Mouse (Mus musculus) liver, adult (tissue): ENCODE data around the gene Myoz1.

Source experiments
- GATA4 ChIP-seq: IDR thresholded peaks from 2 replicates; pipeline ENCODE4 v1.6.1; 2014; ENCODE audit warnings: mild to moderate bottlenecking, low read length; ENCODE audit not compliant: insufficient replicate concordance

The Myoz1 gene

DNA sequence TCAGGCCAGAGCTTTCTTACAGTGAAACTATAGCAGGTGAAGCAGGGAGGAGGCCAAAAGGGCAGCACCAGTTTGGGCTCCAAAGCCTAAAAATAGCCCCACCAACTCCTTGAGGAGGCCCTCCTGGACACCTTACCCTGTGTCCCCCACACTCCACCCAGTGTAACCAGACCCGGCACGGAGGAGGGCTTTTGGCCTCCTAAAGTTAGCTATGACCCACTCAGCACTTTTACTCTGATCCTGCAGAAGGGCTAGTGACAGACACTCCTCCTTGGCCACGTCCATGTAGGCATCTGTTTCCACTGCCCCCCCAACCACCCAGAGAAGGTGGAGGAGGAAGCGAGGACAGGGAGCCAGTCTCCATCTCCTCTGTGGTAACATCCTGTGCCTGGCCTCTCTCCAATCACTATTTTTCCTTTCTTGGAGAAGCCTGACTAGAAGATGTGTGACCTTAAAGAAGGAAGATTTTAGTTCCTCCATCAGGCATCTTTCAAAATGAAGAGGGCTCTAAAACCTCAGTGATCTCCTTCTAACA, 4.6 kb downstream of the Myoz1 start:
- no peak for TF ChIP-seq GATA4

DNA sequence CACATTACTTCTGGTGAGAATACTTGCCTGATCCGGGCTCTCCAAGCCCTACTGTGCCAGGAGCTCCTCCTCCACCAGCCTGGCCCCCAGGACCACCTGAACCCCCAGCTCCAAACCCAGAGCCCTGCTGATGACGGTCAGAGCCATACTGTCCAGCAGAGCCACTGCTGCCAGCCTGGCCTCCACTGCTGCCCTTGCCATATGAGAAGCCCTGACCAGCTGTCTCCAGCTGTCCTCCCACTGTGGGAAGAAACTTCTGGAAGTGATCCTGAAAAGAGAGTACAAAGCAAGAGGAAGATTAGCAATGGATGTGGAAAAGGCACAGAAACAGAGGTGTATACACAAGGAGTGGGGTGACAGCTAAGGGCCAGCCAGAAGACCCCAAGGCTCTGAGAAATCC, 5.3 kb downstream of the Myoz1 start:
- TF ChIP-seq GATA4 = no peak

GRCm38 (mm10) chr14:20646381-20646780, 10.0 kb downstream of the Myoz1 start:
- TF ChIP-seq GATA4 = peak; percentile 71; the same call in 1 of the 2 replicates

DNA sequence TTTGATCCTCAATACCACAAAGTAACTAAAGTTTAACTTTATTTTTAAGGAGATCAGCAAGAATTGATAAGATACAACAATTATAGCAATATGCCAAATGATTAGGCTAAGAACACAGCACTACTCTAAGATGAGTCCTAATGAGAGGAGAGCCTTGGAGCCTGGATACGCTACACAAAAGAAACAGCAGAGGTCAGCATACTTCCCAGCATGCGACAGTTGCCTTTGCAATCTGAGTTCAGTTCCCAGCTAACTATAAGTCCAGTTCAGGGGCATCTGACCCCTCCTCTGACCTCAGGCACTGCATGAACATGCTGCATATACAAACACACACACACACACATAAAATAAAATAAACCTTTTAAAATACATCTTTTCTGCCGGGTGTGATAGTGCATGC, 10.8 kb downstream of the Myoz1 start:
- no peak for TF ChIP-seq GATA4

DNA sequence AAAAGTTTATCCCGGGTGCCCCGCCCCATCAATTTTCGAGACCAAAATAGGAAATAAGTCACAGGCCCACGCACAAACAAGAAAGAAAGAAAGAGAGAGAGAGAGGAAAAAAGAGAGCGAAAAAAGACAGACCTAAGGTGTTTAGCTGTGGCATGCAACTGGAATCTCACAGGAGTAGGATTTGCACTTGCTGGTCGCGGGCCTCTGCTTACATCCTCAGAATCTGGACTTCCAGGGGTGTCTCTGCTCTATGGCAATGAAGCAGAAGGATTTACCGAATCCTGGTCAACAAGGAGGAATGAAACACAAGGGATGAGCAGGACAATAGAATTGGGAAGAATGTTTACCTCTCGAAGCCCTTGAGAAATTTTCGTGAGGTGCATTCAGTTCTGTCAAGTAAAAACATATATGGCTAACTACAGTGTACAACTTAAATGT, 14.9 kb downstream of the Myoz1 start:
- TF ChIP-seq GATA4 = no peak

GRCm38 (mm10) chr14:20640644-20641437, 15.5 kb downstream of the Myoz1 start, which contains the start of gene Usp54:
Usp54 (minus strand) TSS chr14:20641063.
- peak; percentile 43; the same call in 1 of the 2 replicates for TF ChIP-seq GATA4

DNA sequence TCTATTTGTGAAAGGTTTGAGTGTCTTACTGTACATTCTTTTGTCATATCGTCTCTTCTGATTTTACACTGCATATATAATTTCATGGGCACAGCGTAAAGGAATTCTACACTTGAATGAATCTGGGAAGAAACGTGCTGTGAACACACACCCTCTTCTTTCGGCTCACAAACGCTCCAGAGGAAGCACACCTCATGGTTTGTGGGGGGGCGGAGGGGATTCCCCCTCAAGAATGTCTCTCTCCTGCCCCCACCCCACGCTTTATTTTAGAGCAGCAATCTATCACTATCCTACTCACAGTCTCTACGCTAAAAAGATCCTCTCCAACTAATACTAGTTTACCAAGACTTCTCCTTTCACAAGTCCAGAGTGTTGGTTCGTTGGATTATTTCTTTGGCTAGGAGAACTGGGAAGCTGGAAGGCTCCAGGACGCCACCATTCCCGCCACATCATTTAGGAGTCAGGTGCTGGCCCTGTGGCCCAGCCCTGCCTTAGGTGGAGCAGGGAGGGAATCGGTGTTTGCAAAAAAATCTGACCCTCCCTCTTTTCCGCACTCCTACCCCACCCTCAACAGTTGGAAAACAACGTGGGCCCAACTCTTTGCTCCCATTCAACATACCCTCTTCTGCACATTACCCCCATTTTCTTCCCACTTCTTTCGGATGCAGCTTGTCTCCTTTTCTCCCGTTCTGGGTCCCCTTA, 16.3 kb downstream of the Myoz1 start:
- no peak for TF ChIP-seq GATA4

- no peak for TF ChIP-seq GATA4
These were observed 17.6 kb downstream of the Myoz1 start for GRCm38 (mm10) chr14:20638702-20639101.

GRCm38 (mm10) chr14:20637818-20638574, 18.3 kb downstream of the Myoz1 start:
- peak; percentile 86; the same call in 1 of the 2 replicates for TF ChIP-seq GATA4

GRCm38 (mm10) chr14:20635546-20635945, 20.8 kb downstream of the Myoz1 start:
- no peak for TF ChIP-seq GATA4

- TF ChIP-seq GATA4 = no peak
These were observed 25.1 kb downstream of the Myoz1 start for GRCm38 (mm10) chr14:20631253-20631652.

DNA sequence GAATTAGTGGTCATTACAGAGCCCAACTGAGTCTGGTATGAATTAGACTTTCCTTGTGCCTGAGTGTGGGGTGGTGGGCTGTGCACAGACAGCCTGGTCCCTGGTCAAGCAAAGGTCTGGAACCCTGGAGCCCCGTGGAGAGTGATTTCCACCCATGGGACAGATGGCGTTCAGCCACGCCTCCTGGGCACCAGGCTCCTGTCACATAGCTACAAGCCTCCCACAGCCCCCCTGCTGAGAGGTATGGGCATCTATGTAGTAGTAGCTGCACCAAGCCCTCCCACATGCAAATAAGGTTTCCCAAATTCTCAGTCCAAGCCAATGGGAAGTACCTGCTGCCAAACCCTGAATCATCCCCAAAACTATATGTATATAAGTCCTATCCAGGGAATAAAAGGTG, 29.4 kb downstream of the Myoz1 start:
- TF ChIP-seq GATA4 = no peak

GRCm38 (mm10) chr14:20626447-20626846, 29.9 kb downstream of the Myoz1 start:
- 0 out of 2 replicates have a peak, but pooled peaks have one; percentile 12 for TF ChIP-seq GATA4

DNA sequence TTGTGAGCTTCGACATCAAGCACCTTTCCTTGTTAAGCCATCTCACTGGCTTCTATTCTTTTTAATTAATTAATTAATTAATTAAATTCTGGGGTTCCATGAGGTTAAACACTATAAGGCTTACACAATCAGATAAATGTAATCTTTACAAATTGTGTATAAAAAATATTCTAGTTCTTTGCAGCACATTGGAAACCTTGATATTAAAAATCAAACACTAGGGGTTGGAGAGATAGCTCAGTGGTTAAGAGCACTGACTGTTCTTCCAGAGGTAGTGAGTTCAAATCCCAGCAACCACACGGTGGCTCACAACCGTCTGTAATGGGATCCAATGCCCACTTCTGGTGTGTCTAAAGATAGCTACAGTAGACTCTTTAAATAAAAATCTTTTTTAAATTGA, 33.4 kb downstream of the Myoz1 start:
- TF ChIP-seq GATA4 = no peak

DNA sequence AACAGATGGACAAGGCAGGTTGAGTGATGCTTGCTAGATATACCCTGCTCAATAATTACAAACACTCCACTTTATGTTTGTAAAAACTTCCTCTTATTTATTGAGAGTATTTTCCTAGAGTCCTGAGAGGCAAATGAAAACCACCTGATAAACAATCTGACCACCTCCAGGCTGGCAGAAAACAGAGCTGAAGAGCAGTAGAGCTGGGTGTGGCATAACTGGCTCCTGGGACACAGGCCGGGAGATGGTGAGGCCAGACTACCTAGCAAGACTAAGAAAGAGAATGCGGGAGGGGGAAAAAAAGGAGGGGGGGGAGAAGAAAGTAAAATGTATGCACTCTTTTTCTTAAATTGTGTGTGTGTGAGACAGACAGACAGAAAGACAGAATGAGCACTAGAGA, 33.9 kb downstream of the Myoz1 start:
- no peak for TF ChIP-seq GATA4

- TF ChIP-seq GATA4 = no peak
These were observed 34.4 kb downstream of the Myoz1 start for GRCm38 (mm10) chr14:20621903-20622302.

DNA sequence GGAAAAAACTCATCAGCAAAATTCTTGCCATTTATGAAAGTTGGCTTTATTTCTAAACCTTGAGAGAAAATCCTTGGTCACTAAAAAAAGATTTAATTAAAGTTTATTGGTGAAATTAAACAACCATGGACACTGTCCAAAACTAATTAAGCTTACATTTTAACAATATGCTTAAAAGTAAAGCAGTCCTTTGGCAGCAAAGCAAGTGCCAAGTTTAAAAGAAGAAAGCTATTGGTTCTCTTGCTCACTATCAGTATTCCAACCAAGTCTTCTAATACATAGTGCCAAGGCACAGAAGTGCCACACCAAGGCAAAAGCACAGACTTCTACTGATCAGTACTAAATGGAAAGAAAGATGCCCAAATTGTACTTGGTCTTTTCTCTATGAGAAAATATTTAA, 37.2 kb downstream of the Myoz1 start:
- TF ChIP-seq GATA4 = no peak
